Mouse (Mus musculus): Measurements from ENCODE around the gene Itk.

DNA sequence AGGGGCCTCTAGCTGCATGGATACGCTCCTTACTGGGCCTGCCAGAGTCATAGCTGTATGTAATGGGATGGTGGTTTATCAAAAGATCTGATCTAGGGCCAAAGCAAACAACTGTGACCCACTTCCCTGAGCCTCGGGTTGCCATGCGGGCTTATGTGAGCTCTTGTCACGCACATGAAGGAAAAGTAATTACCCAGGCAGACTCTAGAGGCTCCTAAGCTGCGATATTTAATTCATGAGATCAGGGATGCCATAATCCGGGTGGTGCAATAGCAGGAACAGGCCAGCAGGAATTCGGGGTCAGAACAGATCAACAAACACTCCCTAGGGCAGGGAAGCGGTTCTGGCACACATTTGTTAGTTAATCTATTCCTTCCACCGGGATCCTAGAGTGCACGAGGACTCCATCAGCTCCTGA is 98.3 kb downstream of the Itk start:
- TF ChIP-seq CTCF (conservative IDR thresholded peaks at IDR 0.05; ENCODE audit: insufficient read depth, insufficient read length, low read depth, low read length) (peak; percentile 39; the same call in 1 of the 2 replicates), POLR2A (IDR thresholded peaks at IDR 0.05; ENCODE audit: low read depth, low read length) (no peak)
